37 mouse cellular contexts compared by ENCODE assay signal in genomic region chrX:134220618-134221017, GRCm38 (mm10). TPM values are rescaled to one million over a fixed set of nuclear protein-coding genes. Genes with fewer than 3 reads are reported as not detected.
"Had no signal": no experiment of that assay in that cellular context is flagged by ENCODE, and none has a peak within 500 bp of the region (broad histone marks: within the 10 kb centered on the region; RNA-seq: fewer than 3 reads in every experiment).

No protein-coding gene starts in this region.

- H3K9ac ChIP-seq: heart, embryonic 12.5 days; hindbrain, embryonic 12.5 days; hindbrain, embryonic 14.5 days; intestine, embryonic 15.5 days; limb, embryonic 12.5 days; liver, embryonic 12.5 days; liver, embryonic 14.5 days had no signal

- H3K4me3 ChIP-seq: gastrocnemius, adult 2 months; heart, embryonic 10.5 days; heart, embryonic 12.5 days; hindbrain, embryonic 10.5 days; hindbrain, embryonic 12.5 days; intestine, embryonic 15.5 days; layer of hippocampus, adult 2 months; left cerebral cortex, adult 2 months; limb, embryonic 10.5 days; limb, embryonic 12.5 days; liver, embryonic 12.5 days had no signal

- H3K9me3 ChIP-seq: heart, embryonic 10.5 days; heart, embryonic 12.5 days; hindbrain, embryonic 10.5 days; hindbrain, embryonic 12.5 days; intestine, embryonic 15.5 days; limb, embryonic 10.5 days; limb, embryonic 12.5 days; liver, embryonic 12.5 days had no signal

- H3K27me3 ChIP-seq: heart, embryonic 12.5 days; intestine, embryonic 15.5 days; liver, embryonic 12.5 days had no signal

- H3K27ac ChIP-seq: gastrocnemius, adult 2 months; heart, embryonic 10.5 days; hindbrain, embryonic 10.5 days; hindbrain, embryonic 12.5 days; hindbrain, embryonic 14.5 days; intestine, embryonic 15.5 days; layer of hippocampus, adult 2 months; left cerebral cortex, adult 2 months; limb, embryonic 10.5 days; limb, embryonic 12.5 days; liver, embryonic 12.5 days; liver, embryonic 14.5 days had no signal

- H3K36me3 ChIP-seq: hindbrain, embryonic 10.5 days; hindbrain, embryonic 12.5 days; intestine, embryonic 15.5 days; limb, embryonic 10.5 days; limb, embryonic 12.5 days had no signal

- H3K4me1 ChIP-seq: heart, embryonic 10.5 days; heart, embryonic 12.5 days; hindbrain, embryonic 10.5 days; hindbrain, embryonic 12.5 days; intestine, embryonic 15.5 days; limb, embryonic 10.5 days; limb, embryonic 12.5 days had no signal

- DNase-seq: gastrocnemius, adult 2 months; gastrocnemius, postnatal 10 days; gastrocnemius, postnatal 25 days; heart, adult 18-20 months; heart, postnatal 10 days; heart, postnatal 4 days; kidney, adult 18-20 months; kidney, adult 8-10 months; kidney, postnatal 10 days; kidney, postnatal 25 days; kidney, postnatal 4 days had no signal

RNA-seq across cellular contexts. Expression of gene Nox1, which starts 1.1 kb away (rescaled TPM):
- total RNA-seq: granulocyte monocyte progenitor cell, adult 5-6 weeks; heart, postnatal 10 days; layer of hippocampus, postnatal 10 days; layer of hippocampus, postnatal 25 days; left cerebral cortex, adult 2 months; left cerebral cortex, postnatal 36 days; liver, adult 2 months had no signal
- polyA plus RNA-seq: limb, embryonic 10.5 days; limb, embryonic 12.5 days; liver, adult 2 months had no signal

RNA-seq across cellular contexts. Expression of gene Arl13a, which starts 33.3 kb away (rescaled TPM):
- total RNA-seq: gastrocnemius, adult 2 months; gastrocnemius, postnatal 10 days; gastrocnemius, postnatal 25 days; gastrocnemius, postnatal 4 days; granulocyte monocyte progenitor cell, adult 5-6 weeks; heart, adult 18-20 months; heart, adult 8-10 months; heart, postnatal 10 days; heart, postnatal 25 days; heart, postnatal 4 days; layer of hippocampus, adult 2 months; layer of hippocampus, postnatal 10 days; layer of hippocampus, postnatal 25 days; left cerebral cortex, adult 2 months; left cerebral cortex, postnatal 14 days; left cerebral cortex, postnatal 36 days; liver, adult 2 months had no signal
- polyA plus RNA-seq: heart, embryonic 10.5 days; heart, embryonic 12.5 days; heart, embryonic 14.5 days; hindbrain, embryonic 10.5 days; hindbrain, embryonic 12.5 days; hindbrain, embryonic 14.5 days; hindbrain, embryonic 16.5 days; intestine, embryonic 15.5 days; intestine, postnatal 0 days; kidney, embryonic 14.5 days; limb, embryonic 10.5 days; limb, embryonic 12.5 days; limb, embryonic 14.5 days; liver, adult 2 months; liver, embryonic 12.5 days; liver, embryonic 14.5 days had no signal

RNA-seq across cellular contexts. Expression of gene Xkrx, which starts 58.7 kb away (rescaled TPM):
- total RNA-seq: granulocyte monocyte progenitor cell, adult 5-6 weeks had no signal
- polyA plus RNA-seq: hindbrain, embryonic 10.5 days; limb, embryonic 10.5 days; liver, embryonic 12.5 days had no signal
